Mouse (Mus musculus) embryonic fibroblast, embryonic 13.5 days (primary cell): ENCODE data around the gene Chd6.

Experiments
- CTCF ChIP-seq: IDR thresholded peaks from 2 replicates; pipeline ENCODE4 v1.5.1; 2011; ENCODE audit warnings: mild to moderate bottlenecking, control low read depth, low read length, moderate library complexity, borderline replicate concordance; ENCODE audit not compliant: insufficient read depth
- POLR2A ChIP-seq: IDR thresholded peaks from 2 replicates; pipeline ENCODE4 v1.6.1; 2011; ENCODE audit warnings: low read depth, mild to moderate bottlenecking, control low read depth, low read length, moderate library complexity

DNA sequence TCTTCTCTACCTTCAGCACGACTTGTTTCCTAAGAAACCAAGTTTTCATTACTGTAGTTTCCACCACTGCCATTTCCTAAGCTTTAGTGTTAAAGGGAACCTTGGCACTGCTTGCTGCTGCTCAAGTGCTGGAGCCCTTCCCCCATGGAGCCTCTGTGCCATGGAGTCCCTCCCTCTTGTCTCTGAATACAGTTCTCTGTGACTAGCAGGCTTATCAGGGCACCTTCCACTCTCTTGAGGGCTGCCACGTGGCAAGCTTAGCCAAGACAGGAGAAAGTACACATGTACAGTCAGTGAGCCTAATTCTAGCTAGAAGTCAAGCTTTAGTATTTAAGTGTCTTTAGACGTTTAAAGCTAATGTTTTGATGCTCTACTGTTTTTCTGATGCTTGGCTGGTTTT, 104.5 kb downstream of the Chd6 start:
- TF ChIP-seq CTCF (no peak), POLR2A (no peak)
